Mouse (Mus musculus) heart, embryonic 14.5 days (tissue): ENCODE data around the gene Frmpd1. TPM values are rescaled to one million over a fixed set of nuclear protein-coding genes. Genes with fewer than 3 reads are reported as not detected.

ENCODE experiments used
- ATAC-seq: fragments of 200-750 bp; cut with Nextera tagmentation; 2 replicates; pipeline ENCODE4 v1.8.0; 2017; ENCODE audit warnings: low read depth, moderate TSS enrichment; ENCODE audit not compliant: insufficient number of reproducible peaks, insufficient read depth, low FRiP score
- H3K27ac ChIP-seq, 2 experiments: fragments of 200-500 bp in 1 of 2; fragments of 300-500 bp in 1 of 2; sonication (generic) in 1 of 2; replicated peaks in 1 of 2; 2 replicates each; pipeline ENCODE4 v1.5.1; 2012 to 2014; ENCODE audit warnings: low read depth in 2 of 2, low read length in 2 of 2, control low read depth in 1 of 2, mild to moderate bottlenecking in 1 of 2, mixed read lengths in 1 of 2; ENCODE audit not compliant: control insufficient read depth in 1 of 2, insufficient read depth in 1 of 2
- H3K27me3 ChIP-seq: fragments of 300-500 bp; sonication (generic); 2 replicates; pipeline ENCODE4 v1.6.1; 2014; ENCODE audit warnings: mild to moderate bottlenecking, low read length, control low read depth; ENCODE audit not compliant: control insufficient read depth, insufficient read depth
- H3K36me3 ChIP-seq: fragments of 300-500 bp; sonication (generic); 2 replicates; pipeline ENCODE4 v1.6.1; 2014; ENCODE audit warnings: mild to moderate bottlenecking, control low read depth, low read length, mixed read lengths; ENCODE audit not compliant: control insufficient read depth, insufficient read depth
- H3K4me1 ChIP-seq, 2 experiments: fragments of 200-500 bp in 1 of 2; fragments of 300-500 bp in 1 of 2; sonication (generic) in 1 of 2; 2 replicates each; pipeline ENCODE4 v1.6.1; 2012 to 2014; ENCODE audit warnings: low read length in 2 of 2, control low read depth in 1 of 2, mixed read lengths in 1 of 2; ENCODE audit not compliant: control insufficient read depth in 2 of 2, insufficient read depth in 2 of 2
- H3K4me2 ChIP-seq: fragments of 300-500 bp; sonication (generic); 2 replicates; pipeline ENCODE4 v1.6.1; 2014; ENCODE audit warnings: mild to moderate bottlenecking, low read length
- H3K4me3 ChIP-seq, 2 experiments: fragments of 200-500 bp in 1 of 2; fragments of 300-500 bp in 1 of 2; sonication (generic) in 1 of 2; 2 replicates each; pipeline ENCODE4 v1.5.1; 2012 to 2014; ENCODE audit warnings: low read length in 2 of 2, mild to moderate bottlenecking in 2 of 2, control low read depth in 1 of 2, low read depth in 1 of 2, moderate library complexity in 1 of 2; ENCODE audit not compliant: control insufficient read depth in 1 of 2, insufficient read depth in 1 of 2
- H3K9ac ChIP-seq: fragments of 300-500 bp; sonication (generic); 2 replicates; pipeline ENCODE4 v1.6.1; 2014; ENCODE audit warnings: mild to moderate bottlenecking, low read length
- H3K9me3 ChIP-seq: fragments of 300-500 bp; sonication (generic); 2 replicates; pipeline ENCODE4 v1.6.1; 2016; ENCODE audit warnings: low read length, control low read depth; ENCODE audit not compliant: control insufficient read depth
- WGBS: fragments of 180-500 bp; shearing (Covaris S2); extraction: QIAGEN DNeasy Blood & Tissue Kit; methylation state at CpG from one replicate; pipeline ENCODE4 v1.1.7; 2014; 5-methylcytosine and 5-hydroxymethylcytosine counted together
- polyA plus RNA-seq: library from polyadenylated mRNA; unstranded; fragments of >200 nt; fragmentation: Nextera tagmentation; extraction: Ambion mirVana; gene quantifications from 2 replicates; pipeline ENCODE4 v1.2.1, GENCODE M21; 2014

The Frmpd1 gene
- polyA plus RNA-seq, 1 experiment from 2014 or later: 2.6 TPM

DNA sequence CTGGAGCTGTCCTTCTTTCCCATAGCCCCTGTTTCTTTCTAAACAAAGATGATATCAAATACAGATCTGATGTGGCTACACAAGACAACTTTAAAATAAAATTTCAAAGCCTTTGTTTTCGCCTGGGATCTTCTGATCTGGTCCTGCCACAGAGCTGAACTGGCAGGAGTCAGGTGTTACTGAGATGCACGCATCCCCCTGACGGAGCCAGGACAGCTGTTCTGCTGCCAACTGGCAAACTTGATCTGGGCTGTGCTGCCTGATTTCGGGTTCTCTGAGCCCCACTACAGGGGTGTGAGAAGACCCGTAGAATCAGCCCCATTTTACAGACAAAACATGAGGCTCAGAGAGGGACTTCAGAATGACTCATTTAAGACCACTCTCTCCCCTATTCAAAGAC is 45.6 kb downstream of the Frmpd1 start:
- Histone ChIP-seq H3K9ac (no peak overlapping the region), H3K27ac (no peak overlapping the region), H3K4me1 (no peaks in the 10 kb centered on the region), H3K36me3 (no peaks in the 10 kb centered on the region), H3K4me2 (no peak overlapping the region), H3K27me3 (no peaks in the 10 kb centered on the region), H3K4me3 (no peak overlapping the region), H3K9me3 (0 out of 2 replicates have a peak, but pooled peaks cover 2% of the 10 kb centered on the region)
- no peak for ATAC-seq
- 81% methylated on average over 5 of the region's 5 CpGs for WGBS

DNA sequence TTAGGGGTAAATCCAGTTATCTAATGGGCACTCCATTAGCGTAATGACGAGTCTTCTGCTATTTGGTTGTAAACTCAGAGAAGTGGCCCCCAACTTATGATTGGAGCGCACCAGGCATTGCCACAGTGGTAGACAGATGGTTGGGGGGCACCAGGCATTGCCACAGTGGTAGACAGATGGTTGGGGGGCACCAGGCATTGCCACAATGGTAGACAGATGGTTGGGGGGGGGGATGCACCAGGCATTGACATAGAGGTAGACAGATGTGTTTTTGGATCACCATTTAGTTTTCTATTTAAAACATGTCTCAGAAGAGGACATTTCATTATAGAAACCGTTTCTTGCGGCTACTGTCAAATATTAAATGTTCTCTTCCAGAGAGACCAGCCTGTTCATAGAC is 53.6 kb downstream of the Frmpd1 start:
- Histone ChIP-seq H3K4me1 (peaks cover 2 to 4% of the 10 kb centered on the region in 2 experiments), H3K9me3 (no peaks in the 10 kb centered on the region), H3K4me2 (no peak overlapping the region), H3K36me3 (no peaks in the 10 kb centered on the region), H3K9ac (no peak overlapping the region), H3K4me3 (no peak overlapping the region), H3K27me3 (no peaks in the 10 kb centered on the region), H3K27ac (no peak overlapping the region)
- WGBS: 91% methylated on average over 5 of the region's 5 CpGs
- no peak for ATAC-seq

DNA sequence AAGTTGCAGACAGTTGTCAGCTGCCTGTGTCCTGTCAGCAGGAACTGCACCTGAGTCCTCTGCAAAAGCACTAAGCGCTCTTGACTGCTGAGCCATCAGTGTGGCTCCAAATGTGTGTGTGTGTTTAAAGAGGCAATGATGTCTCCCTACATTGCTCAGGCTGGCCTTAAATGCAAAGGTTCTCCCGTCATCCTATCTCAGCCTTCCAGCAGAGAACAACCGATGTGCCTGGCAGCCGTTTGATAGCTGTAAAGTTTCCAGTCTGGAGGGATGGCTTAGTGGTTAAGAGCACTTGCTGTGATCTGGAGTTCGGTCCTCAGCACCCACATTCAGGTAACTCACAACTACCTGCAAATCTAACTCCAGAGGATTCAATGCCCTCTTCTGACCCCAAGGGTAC is 56.7 kb downstream of the Frmpd1 start:
- Histone ChIP-seq H3K9ac (no peak overlapping the region), H3K4me2 (no peak overlapping the region), H3K9me3 (no peaks in the 10 kb centered on the region), H3K4me1 (peaks cover 5 to 12% of the 10 kb centered on the region in 2 experiments), H3K27ac (no peak overlapping the region), H3K4me3 (no peak overlapping the region), H3K27me3 (no peaks in the 10 kb centered on the region), H3K36me3 (no peaks in the 10 kb centered on the region)
- 65% methylated on average over 5 of the region's 5 CpGs for WGBS
- ATAC-seq: no peak

DNA sequence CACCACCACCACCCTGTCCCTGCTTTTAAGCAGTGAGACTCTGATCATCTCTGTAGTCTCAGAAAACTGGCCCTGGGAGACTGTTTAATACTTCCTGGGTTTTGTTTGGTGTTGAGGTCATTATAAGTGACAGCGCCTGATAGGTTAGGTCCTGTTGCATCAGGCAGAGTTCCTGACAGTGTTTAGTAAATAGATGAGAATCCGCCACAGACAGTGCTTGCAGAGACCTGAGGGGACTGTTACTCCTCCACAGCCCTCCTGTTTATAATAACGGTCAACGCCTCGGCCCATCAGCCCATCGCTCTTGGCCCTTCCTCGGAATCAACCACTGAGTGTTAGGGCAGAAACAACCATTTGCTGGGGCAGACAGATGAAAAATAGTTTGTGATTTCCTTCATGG is 57.5 kb downstream of the Frmpd1 start:
- Histone ChIP-seq H3K27me3 (no peaks in the 10 kb centered on the region), H3K4me2 (no peak overlapping the region), H3K27ac (no peak overlapping the region), H3K9ac (no peak overlapping the region), H3K4me1 (peaks cover 5 to 12% of the 10 kb centered on the region in 2 experiments), H3K4me3 (no peak overlapping the region), H3K36me3 (no peaks in the 10 kb centered on the region), H3K9me3 (no peaks in the 10 kb centered on the region)
- WGBS: 81% methylated on average over 7 of the region's 7 CpGs
- no peak for ATAC-seq

DNA sequence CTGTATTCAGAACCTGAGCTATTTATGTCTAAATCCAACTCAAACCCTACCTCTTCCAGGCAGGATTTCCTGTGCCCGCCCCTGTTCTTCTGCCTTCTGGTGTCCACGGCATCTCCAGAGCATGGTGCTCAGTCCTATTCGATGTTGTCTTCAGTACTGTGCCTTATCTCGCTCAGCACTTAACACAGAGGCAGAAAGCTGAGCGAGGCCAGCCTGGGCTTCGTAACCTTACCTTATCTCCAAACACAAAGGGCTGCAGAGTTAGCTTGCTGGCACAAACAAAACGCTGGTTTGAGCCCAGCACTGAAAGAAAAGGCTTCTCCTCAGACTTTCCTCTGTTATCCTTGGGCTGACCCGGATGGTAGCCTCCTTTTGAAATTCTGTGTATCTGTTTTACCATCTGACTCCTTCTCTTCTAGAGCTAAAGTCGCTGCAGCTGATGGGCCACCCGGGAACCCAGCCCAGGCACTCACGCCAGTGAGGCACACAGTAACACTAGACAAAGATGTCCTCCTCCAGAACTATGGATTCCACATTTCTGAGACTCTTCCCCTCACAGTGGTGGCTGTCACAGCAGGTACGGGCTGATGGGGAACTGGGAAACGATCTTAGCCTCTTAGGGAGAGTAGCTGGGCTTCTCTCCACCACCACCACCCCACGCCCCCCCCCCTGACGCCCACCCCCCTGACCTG is 58.7 kb downstream of the Frmpd1 start:
- ATAC-seq: no peak

DNA sequence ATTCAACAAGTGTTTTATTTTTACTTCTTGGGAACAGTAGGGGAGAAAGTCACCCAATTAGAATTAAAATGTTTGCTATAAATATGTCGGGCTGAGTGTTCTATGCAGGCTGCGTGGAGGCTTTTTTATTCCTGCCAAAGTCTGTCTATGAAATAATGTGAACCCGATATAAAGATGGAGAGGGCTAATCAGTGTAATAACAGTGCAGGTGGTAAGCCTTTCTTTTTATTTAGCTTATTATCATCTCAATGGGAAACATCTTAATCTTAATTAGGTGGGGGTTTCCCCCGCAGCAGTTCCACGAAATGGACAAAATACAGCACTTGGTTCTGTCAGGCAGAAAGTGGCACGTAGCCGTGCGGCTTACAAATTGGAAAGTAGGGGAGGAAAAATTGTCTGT is 66.6 kb downstream of the Frmpd1 start:
- ATAC-seq: no peak
- no peaks in the 10 kb centered on the region for H3K36me3 ChIP-seq
- H3K9me3 ChIP-seq: no peaks in the 10 kb centered on the region
- H3K4me3 ChIP-seq: no peak overlapping the region
- H3K9ac ChIP-seq: no peak overlapping the region
- 91% methylated on average over 8 of the region's 8 CpGs for WGBS
- peaks cover 7 to 15% of the 10 kb centered on the region in 2 experiments for H3K4me1 ChIP-seq
- no peak overlapping the region for H3K4me2 ChIP-seq
- H3K27me3 ChIP-seq: no peaks in the 10 kb centered on the region
- H3K27ac ChIP-seq: no peak overlapping the region

More for the DNA sequence above, 58.7 kb downstream of the Frmpd1 start:
- H3K9ac ChIP-seq: no peak overlapping the region
- H3K4me1 ChIP-seq: peaks cover 5 to 12% of the 10 kb centered on the region in 2 experiments
- 0 out of 4 replicates have a peak overlapping the region, but pooled peaks of 1 of the 2 experiments have one; percentile 5 for H3K27ac ChIP-seq
- 19% methylated on average over 15 of the region's 15 CpGs for WGBS
- H3K9me3 ChIP-seq: no peaks in the 10 kb centered on the region
- peak overlapping the region; percentile 28 for H3K4me2 ChIP-seq
- no peaks in the 10 kb centered on the region for H3K36me3 ChIP-seq
- no peaks in the 10 kb centered on the region for H3K27me3 ChIP-seq
- H3K4me3 ChIP-seq: no peak overlapping the region

DNA sequence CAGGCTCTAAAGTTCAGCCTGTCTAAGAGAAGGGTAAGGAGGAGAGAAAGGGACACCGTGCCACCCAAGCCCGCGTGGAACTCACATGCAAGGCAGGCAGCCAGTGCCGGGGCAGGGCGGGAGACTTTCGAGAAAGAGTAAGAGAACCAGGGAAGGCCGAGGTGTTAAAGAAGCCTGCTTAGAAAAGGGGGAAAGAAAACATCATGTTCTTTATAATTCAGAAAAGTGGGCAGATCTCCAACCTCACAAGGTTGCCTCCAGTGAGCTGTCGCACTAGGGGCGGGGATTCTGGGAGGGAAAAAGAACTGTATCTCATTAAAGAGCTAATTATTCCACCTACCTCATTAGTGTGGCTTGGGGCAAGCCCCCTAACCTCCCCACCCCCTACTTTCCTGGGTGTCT is 68.2 kb downstream of the Frmpd1 start:
- H3K4me1 ChIP-seq: peaks cover 9 to 15% of the 10 kb centered on the region in 2 experiments
- H3K4me3 ChIP-seq: no peak overlapping the region
- no peak overlapping the region for H3K4me2 ChIP-seq
- H3K9ac ChIP-seq: no peak overlapping the region
- no peak for ATAC-seq
- WGBS: 76% methylated on average over 9 of the region's 9 CpGs
- no peaks in the 10 kb centered on the region for H3K27me3 ChIP-seq
- no peaks in the 10 kb centered on the region for H3K36me3 ChIP-seq
- no peaks in the 10 kb centered on the region for H3K9me3 ChIP-seq
- H3K27ac ChIP-seq: no peak overlapping the region
